Mouse (Mus musculus) frontal cortex, postnatal 36 days (tissue): ENCODE measurements at regions not wholly inside any gene's neighbourhood (a gene's known extent, or its start where the extent isn't known, plus 50 kb on each side); places are given as distances from the start of the nearest gene placed in this dataset.
A peak's percentile ranks its signal among the peaks of the same experiment; 100 is the strongest.

ENCODE experiments used
- DNase-seq, 2 experiments: peaks; one replicate each; pipeline ENCODE4 v3.0.0; 2022; ENCODE audit warnings: low spot score in 2 of 2

GRCm38 (mm10) chrX:12888708-12889481 lies 127.0 kb upstream of the Med14 start:
- DNase-seq = no peak

DNA sequence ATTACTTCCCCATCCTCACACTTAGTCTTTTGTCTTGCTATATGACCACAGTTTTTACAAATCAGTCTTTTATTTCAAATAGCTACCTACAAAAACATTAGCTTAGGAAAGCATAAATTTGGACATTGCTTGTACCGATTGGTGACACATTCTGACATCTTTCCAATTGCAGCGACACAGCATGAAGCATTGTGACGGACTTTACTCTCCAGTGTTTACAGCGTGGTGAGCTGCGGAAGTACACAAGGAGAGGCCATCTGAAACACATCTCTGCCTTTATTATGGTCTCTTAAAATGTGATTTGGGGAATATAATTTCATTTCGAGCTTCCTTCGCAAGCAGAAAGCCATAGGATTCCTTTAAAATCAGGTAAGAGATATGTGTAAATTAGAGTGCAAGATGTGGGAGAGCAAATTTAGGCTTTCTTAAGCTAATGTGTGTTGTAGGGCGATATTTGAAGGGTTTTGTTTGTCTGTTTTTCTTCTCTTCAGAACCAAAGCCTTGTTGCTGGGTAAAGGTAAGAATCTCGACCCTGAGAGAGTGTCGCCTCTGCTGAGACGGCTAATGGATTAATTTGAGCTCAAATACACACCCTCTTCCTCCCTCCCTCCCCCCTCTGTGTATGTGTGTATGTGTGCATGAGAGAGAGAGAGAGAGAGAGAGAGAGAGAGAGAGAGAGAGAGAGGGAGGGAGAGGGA lies 126.3 kb upstream of the Med14 start:
- DNase-seq = no peak

DNA sequence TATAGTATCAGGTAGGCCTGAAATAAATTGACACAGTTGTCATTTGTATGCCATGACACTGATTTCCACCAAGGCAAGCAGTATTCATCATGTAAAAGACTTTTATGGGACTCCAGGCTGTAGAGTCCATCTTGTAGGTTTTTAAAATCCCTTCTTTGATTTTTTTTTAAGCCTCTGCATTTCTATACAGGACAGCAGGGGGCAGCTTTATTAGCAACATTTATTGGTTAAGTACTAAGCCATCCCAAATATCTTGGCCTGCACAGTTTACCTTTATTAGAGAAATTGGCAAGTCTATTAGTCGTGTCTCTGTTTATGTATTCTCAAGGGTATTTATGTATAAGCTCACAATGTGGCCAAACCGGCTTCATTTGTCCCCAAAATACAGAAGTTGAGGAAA lies 125.6 kb upstream of the Med14 start:
- no peak for DNase-seq

- no peak for DNase-seq
These were observed 124.5 kb upstream of the Med14 start for GRCm38 (mm10) chrX:12886160-12887048.

DNA sequence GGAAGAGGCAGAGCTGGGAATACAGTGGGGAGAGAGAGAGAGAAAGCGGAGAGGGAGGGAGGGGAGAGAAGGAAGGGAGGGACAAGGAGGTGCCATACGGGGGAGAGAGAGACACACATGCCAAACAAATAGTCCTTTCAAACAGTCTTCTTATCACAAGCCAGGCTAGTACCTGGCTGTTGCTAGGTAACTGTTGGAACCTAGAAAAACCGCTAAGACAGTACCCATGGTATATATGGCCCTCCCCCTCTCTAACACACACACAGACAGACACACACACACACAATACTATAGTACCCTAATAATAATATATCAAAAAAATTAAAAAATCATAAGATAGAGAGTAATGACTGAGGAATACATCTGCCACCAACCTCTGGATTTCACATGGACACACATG lies 117.4 kb upstream of the Med14 start:
- no peak for DNase-seq

DNA sequence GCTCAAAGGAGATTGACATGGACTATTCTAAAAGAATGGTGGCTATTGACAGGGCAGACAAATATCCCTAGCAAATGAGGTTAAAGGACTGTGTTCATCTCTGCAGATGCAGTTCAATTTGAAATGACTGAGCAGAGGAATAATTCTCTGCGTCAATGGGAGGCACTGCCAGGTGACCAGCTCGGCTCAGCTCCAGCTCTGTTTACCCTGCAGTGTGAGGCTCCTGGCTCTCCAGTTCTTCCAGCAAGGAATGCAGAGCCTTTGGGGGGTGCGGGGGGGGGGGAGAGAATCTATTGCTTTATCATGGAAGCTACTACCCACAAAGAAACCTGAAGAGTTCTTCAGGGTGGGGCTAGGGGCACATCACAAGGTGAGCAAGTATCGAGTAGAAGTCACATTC lies 115.6 kb upstream of the Med14 start:
- DNase-seq = no peak

GRCm38 (mm10) chrX:12873698-12874144 lies 111.8 kb upstream of the Med14 start:
- peak; percentile 76 to 78 for DNase-seq

DNA sequence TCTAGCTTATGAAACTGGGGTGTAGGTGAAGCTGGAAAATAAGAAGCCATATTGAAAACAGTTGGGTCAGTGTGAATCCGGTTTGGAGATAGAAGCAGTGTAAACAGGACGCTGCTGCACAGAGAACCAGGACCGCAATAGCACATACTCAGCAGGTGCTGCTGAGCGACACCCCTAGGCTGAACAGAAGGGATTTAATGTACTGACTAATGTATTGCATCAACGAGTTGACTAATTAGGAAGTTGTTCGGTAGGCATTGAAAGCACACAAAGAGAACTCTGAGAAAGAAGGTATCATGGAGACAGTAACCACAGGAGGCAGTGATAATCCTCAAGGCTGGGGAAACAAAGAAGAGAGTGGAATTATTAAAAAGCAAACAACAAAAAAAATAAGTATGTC lies 111.4 kb upstream of the Med14 start:
- no peak for DNase-seq

DNA sequence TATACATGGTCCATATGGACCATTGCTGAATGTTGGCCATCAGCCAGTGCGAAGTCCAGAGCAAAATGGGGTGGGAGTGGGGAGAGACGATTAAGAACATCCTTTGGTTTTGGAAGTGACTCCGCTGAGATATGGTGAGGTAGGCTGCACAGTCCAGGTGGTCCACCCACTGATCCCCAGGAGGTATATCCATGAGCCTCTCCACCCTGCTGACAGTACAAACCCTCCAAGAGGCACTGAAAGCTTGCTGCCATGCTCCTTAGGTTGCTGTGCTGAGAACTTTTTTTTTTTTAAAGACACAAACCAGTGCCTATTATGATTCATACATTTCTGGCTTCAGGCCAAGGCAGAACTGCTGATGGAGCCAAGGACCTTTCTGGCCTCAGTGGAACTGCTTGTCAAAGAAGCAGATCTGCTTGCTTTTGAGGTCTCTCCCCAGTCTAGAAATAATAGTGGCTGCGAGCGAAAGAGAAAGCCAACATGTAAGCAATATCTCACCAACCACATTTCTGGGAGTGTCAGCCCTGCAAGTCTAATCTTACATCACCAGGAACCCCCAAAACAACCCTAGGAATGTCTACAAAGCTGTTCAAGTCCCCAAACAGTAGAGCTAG lies 105.1 kb upstream of the Med14 start:
- DNase-seq = no peak

GRCm38 (mm10) chrX:12866176-12866575 lies 104.3 kb upstream of the Med14 start:
- DNase-seq = no peak

- no peak for DNase-seq
These were observed 98.3 kb upstream of the Med14 start for GRCm38 (mm10) chrX:12860168-12860567.

GRCm38 (mm10) chrX:12858757-12859156 lies 96.9 kb upstream of the Med14 start:
- DNase-seq = no peak

- peak; percentile 22 to 26 for DNase-seq
These were observed 96.2 kb upstream of the Med14 start for GRCm38 (mm10) chrX:12857881-12858755.

DNA sequence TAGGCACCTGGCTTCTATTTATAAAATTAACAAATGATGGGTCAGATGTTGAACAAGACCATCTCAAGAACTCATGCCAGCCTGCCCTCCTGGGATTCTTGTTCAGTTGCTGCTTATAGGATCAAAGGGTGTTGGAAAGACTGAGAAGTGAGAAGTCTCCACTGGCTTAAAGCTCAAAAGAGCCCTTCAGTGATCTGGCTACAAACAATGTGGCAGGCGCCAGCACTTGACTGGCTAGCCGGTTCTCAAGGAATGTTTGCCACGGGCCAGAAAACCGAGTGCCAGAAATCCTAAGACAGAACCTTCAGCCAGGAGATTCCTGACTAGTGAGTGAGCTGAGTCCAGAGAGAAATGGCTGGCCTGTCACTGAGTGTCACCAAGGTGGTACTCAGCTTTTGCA lies 93.6 kb upstream of the Med14 start:
- no peak for DNase-seq

- peak in 1 of 2 experiments; percentile 2 for DNase-seq
These were observed 89.8 kb upstream of the Med14 start for GRCm38 (mm10) chrX:12851684-12852083.

DNA sequence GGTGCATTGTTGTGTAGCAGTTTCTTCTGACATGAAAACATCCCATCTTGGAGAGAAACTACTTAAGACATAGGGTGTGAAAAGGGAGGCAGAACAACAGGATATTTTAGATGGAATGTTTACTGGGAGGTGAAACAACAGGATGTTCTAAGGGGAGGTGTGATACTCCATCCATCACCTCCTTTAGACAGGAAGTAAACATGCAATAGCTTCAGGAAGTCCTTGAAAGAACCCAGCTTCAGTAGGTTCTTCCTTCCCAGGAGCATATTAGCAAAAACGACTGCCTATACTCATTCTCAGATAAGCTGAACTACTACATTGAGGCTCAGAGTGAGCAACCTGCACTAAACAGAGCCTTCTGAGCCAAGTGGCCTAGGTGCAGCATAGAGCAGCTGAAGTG lies 82.6 kb upstream of the Med14 start:
- no peak for DNase-seq

DNA sequence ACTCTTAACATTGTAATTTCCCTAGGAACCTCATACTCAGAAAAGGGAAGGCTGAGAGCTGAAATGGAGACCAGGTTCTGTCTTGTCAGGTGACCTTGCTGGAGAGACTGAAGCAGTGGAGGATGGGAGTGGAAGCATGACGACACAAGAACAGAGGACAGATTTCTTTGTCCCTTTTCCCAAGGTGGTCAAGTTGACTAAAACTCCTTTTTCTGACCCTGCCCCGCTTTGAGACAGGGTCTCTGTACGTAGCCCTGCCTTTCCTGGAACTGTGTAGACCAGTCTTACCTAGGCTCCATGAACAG lies 79.1 kb upstream of the Med14 start:
- no peak for DNase-seq

GRCm38 (mm10) chrX:12840160-12841020 lies 78.5 kb upstream of the Med14 start:
- DNase-seq = peak; percentile 78 to 83

DNA sequence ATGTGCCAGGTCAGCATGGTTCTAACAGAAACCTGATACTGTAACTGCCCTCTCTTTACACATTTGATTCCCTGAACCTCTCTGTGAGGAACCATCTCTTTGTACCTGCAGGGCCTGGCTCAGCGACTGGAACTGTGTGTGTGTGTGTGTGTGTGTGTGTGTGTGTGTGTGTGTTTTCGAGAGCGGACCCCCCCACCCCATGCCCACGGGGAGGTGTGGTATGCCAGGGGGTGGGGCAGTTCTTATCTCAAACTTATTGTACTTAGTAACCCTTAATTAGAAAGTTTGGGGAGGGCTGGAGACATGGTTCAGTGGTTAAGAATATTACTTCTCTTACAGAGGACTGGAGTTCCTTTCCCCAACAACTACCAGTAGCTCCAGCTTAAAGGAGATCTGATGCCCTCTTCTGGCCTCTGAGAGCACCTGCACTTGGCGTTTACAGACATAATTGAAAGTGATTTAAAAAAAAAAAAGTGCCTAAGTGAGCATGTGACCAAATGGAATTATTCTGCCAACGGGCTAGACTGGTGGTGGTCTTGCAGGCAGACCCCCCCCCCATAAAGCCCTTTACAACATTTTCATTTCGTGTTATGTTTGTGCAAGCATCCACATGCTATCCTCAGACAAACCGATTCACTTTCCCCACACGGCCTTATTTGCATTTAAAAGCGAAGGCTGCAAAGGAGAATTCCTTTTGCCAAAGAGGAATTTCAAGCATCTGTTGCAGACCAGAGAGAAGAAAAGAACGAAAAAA lies 77.7 kb upstream of the Med14 start:
- peak; percentile 18 to 31 for DNase-seq
